Mouse (Mus musculus) kidney, embryonic 14.5 days (tissue): ENCODE results near the gene Crk. TPM values are rescaled to one million over a fixed set of nuclear protein-coding genes. Genes with fewer than 3 reads are reported as not detected.

ENCODE experiments used
- ATAC-seq: fragments of 200-750 bp; cut with Nextera tagmentation; 2 replicates; pipeline ENCODE4 v1.8.0; 2017; ENCODE audit warnings: moderate number of reproducible peaks, mild to moderate bottlenecking, moderate TSS enrichment, moderate library complexity; ENCODE audit not compliant: low FRiP score, low TSS enrichment
- H3K27ac ChIP-seq: fragments of 300-500 bp; sonication (generic); 2 replicates; pipeline ENCODE4 v1.5.1; 2014; ENCODE audit warnings: low read depth, mild to moderate bottlenecking, low read length, moderate library complexity, mixed read lengths
- H3K27me3 ChIP-seq: fragments of 300-500 bp; sonication (generic); 2 replicates; pipeline ENCODE4 v1.6.1; 2014; ENCODE audit warnings: mild to moderate bottlenecking, low read length; ENCODE audit not compliant: control insufficient read depth, insufficient read depth
- H3K36me3 ChIP-seq: fragments of 300-500 bp; sonication (generic); 2 replicates; pipeline ENCODE4 v1.6.1; 2014; ENCODE audit warnings: low read length, mixed read lengths; ENCODE audit not compliant: control insufficient read depth, insufficient read depth
- H3K4me1 ChIP-seq: fragments of 300-500 bp; sonication (generic); 2 replicates; pipeline ENCODE4 v1.6.1; 2014; ENCODE audit warnings: low read length, mixed read lengths; ENCODE audit not compliant: control insufficient read depth, insufficient read depth
- H3K4me2 ChIP-seq: fragments of 300-500 bp; sonication (generic); replicated peaks from 2 replicates; pipeline ENCODE4 v1.6.1; 2014; ENCODE audit warnings: low read depth, mild to moderate bottlenecking, low read length
- H3K4me3 ChIP-seq: fragments of 300-500 bp; sonication (generic); 2 replicates; pipeline ENCODE4 v1.5.1; 2014; ENCODE audit warnings: mild to moderate bottlenecking, low read length
- H3K9ac ChIP-seq: fragments of 300-500 bp; sonication (generic); 2 replicates; pipeline ENCODE4 v1.6.1; 2014; ENCODE audit warnings: low read depth, mild to moderate bottlenecking, low read length, moderate library complexity
- H3K9me3 ChIP-seq: fragments of 300-500 bp; sonication (generic); 2 replicates; pipeline ENCODE4 v1.6.1; 2016; ENCODE audit warnings: low read length; ENCODE audit not compliant: control insufficient read depth
- WGBS: fragments of 180-500 bp; shearing (Covaris S2); extraction: QIAGEN DNeasy Blood & Tissue Kit; methylation state at CpG from one replicate; pipeline ENCODE4 v1.1.7; 2014; 5-methylcytosine and 5-hydroxymethylcytosine counted together
- polyA plus RNA-seq: library from polyadenylated mRNA; unstranded; fragments of >200 nt; fragmentation: Nextera tagmentation; extraction: Ambion mirVana; gene quantifications from 2 replicates; pipeline ENCODE4 v1.2.1, GENCODE M21; 2014

Gene Crk
- polyA plus RNA-seq, 1 experiment from 2014 or later, result 119 TPM

- H3K9me3 ChIP-seq, result no peaks in the 10 kb centered on the region
- no peaks in the 10 kb centered on the region for H3K27me3 ChIP-seq
- no peaks in the 10 kb centered on the region for H3K4me1 ChIP-seq
- ATAC-seq, result no peak
- H3K9ac ChIP-seq, result no peak overlapping the region
- H3K4me3 ChIP-seq, result no peak overlapping the region
- peaks cover 41% of the 10 kb centered on the region for H3K36me3 ChIP-seq
- H3K4me2 ChIP-seq, result no peak overlapping the region
- WGBS, result 96% methylated on average over 5 of the region's 5 CpGs
- H3K27ac ChIP-seq, result no peak overlapping the region
Observed at GRCm38 (mm10) chr11:75673411-75673810, 5.6 kb upstream of the Crk start.

GRCm38 (mm10) chr11:75674875-75675274 lies 4.2 kb upstream of the Crk start:
- H3K4me2 ChIP-seq, result no peak overlapping the region
- peaks cover 27% of the 10 kb centered on the region for H3K36me3 ChIP-seq
- WGBS, result 84% methylated on average over 3 of the region's 3 CpGs
- H3K4me3 ChIP-seq, result no peak overlapping the region
- H3K9me3 ChIP-seq, result no peaks in the 10 kb centered on the region
- H3K9ac ChIP-seq, result no peak overlapping the region
- no peak for ATAC-seq
- no peaks in the 10 kb centered on the region for H3K27me3 ChIP-seq
- H3K4me1 ChIP-seq, result no peaks in the 10 kb centered on the region
- no peak overlapping the region for H3K27ac ChIP-seq

GRCm38 (mm10) chr11:75677881-75678746 lies 945 bp upstream of the Crk start:
- Histone ChIP-seq H3K27me3 (no peaks in the 10 kb centered on the region), H3K4me1 (peaks cover 4% of the 10 kb centered on the region; the same call in 1 of the 2 replicates), H3K9ac (peak overlapping the region; percentile 94; the same call in 1 of the 2 replicates), H3K27ac (no peak overlapping the region), H3K36me3 (peaks cover 8% of the 10 kb centered on the region; the same call in 1 of the 2 replicates), H3K4me3 (peak overlapping the region; percentile 100), H3K4me2 (peak overlapping the region; percentile 57), H3K9me3 (no peaks in the 10 kb centered on the region)
- ATAC-seq, result no peak; the same call in 1 of the 2 replicates
- 91% methylated on average over 3 of the region's 3 CpGs for WGBS

DNA sequence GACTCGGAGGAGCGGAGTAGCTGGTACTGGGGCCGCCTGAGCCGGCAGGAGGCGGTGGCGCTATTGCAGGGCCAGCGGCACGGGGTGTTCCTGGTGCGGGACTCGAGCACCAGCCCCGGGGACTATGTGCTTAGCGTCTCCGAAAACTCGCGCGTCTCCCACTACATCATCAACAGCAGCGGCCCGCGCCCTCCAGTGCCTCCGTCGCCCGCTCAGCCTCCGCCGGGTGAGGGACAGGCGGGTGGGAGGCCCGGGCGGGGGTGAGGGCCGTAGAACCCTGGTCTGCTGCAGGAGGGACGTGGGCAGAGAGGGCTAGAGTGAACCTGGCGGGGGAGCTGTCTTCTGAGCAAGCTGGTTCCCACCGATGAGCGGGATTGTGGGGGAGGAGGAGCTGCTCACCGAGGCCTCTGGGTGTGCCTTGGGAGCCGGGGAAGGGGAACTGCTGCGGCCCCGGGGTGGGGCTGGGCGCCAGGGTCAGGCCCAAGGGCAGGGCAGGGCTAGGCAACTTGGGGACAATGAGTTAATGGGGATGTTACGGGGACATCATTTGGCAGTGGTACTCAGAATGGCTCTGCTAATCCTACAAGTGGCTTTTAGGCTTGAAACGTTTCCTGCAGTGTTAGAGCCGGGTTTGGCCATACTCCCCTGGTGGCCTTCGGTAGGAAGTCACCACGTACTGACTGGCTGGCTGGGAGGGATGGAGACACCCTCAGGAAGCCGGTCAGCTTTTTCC lies 546 bp downstream of the Crk start:
- no peaks in the 10 kb centered on the region for H3K27me3 ChIP-seq
- H3K36me3 ChIP-seq, result peaks cover 9% of the 10 kb centered on the region; the same call in 1 of the 2 replicates
- peak overlapping the region; percentile 94 for H3K9ac ChIP-seq
- peak overlapping the region; percentile 79 for H3K4me2 ChIP-seq
- peak overlapping the region; percentile 100 for H3K4me3 ChIP-seq
- peak; percentile 79 for ATAC-seq
- no peaks in the 10 kb centered on the region for H3K9me3 ChIP-seq
- under 1% methylated on average over 43 of the region's 43 CpGs for WGBS
- peak overlapping the region; percentile 95 for H3K27ac ChIP-seq
- H3K4me1 ChIP-seq, result peaks cover 5% of the 10 kb centered on the region; the same call in 1 of the 2 replicates

DNA sequence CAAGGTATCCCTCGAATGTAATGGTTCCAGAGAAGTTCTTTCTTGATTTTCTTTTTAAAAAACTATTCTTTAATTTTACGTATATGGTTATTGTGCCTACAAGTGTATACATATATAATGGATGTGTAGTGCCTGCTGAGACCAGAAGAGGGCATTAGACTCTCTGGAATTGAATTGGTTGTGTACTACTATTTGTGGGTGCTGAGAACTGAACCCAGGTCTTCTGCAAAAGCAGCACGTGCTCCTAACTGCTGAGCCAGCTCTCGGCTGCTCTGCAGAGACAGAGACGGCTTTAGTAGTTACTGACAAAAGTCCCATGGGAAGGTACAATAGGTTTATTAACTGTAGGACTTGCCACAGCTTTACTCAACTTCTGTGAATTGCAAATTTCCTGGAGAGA lies 5.4 kb downstream of the Crk start:
- H3K36me3 ChIP-seq, result peaks cover 18% of the 10 kb centered on the region; the same call in 1 of the 2 replicates
- H3K9me3 ChIP-seq, result no peaks in the 10 kb centered on the region
- H3K27me3 ChIP-seq, result no peaks in the 10 kb centered on the region
- H3K9ac ChIP-seq, result no peak overlapping the region
- no peak overlapping the region for H3K4me2 ChIP-seq
- WGBS, result 86% methylated on average over 5 of the region's 5 CpGs
- H3K4me1 ChIP-seq, result peaks cover 11% of the 10 kb centered on the region; the same call in 1 of the 2 replicates
- no peak overlapping the region for H3K27ac ChIP-seq
- no peak for ATAC-seq
- no peak overlapping the region for H3K4me3 ChIP-seq

- Histone ChIP-seq H3K4me3 (no peak overlapping the region), H3K4me2 (no peak overlapping the region), H3K9ac (no peak overlapping the region), H3K9me3 (no peaks in the 10 kb centered on the region), H3K27ac (no peak overlapping the region), H3K36me3 (peaks cover 18% of the 10 kb centered on the region; the same call in 1 of the 2 replicates), H3K4me1 (peaks cover 11% of the 10 kb centered on the region; the same call in 1 of the 2 replicates), H3K27me3 (no peaks in the 10 kb centered on the region)
- no peak for ATAC-seq
- 73% methylated on average over 2 of the region's 2 CpGs for WGBS
Observed at GRCm38 (mm10) chr11:75684956-75685355, 5.9 kb downstream of the Crk start.

GRCm38 (mm10) chr11:75687343-75687993 lies 8.4 kb downstream of the Crk start:
- H3K27me3 ChIP-seq, result no peaks in the 10 kb centered on the region
- WGBS, result 67% methylated on average over 2 of the region's 2 CpGs
- H3K4me2 ChIP-seq, result no peak overlapping the region
- H3K4me1 ChIP-seq, result peaks cover 7% of the 10 kb centered on the region; the same call in 1 of the 2 replicates
- H3K4me3 ChIP-seq, result no peak overlapping the region
- no peaks in the 10 kb centered on the region for H3K9me3 ChIP-seq
- peaks cover 28% of the 10 kb centered on the region for H3K36me3 ChIP-seq
- H3K27ac ChIP-seq, result no peak overlapping the region
- ATAC-seq, result 0 out of 2 replicates have a peak, but pooled peaks have one; percentile 20
- no peak overlapping the region for H3K9ac ChIP-seq

DNA sequence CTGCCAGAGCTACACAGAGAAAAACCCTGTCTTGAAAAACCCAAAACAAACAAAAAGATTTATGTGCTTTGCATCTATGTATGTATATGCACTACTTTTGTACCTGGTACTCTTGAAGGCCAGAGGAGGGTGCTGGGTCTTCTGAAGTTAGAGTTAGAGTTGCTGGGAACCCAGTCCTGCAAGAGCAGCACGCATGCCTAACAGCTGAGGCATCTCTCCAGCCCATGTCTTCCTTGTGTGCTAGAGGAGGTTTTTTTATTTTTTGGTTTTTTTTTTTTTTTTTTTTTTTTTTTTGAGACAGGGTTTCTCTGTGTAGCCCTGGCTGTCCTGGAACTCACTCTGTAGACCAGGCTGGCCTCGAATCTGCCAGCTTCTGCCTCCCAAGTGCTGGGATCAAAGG lies 9.1 kb downstream of the Crk start:
- Histone ChIP-seq H3K4me2 (no peak overlapping the region), H3K9ac (no peak overlapping the region), H3K4me3 (no peak overlapping the region), H3K27me3 (no peaks in the 10 kb centered on the region), H3K27ac (no peak overlapping the region), H3K36me3 (peaks cover 28% of the 10 kb centered on the region), H3K9me3 (no peaks in the 10 kb centered on the region), H3K4me1 (peaks cover 7% of the 10 kb centered on the region; the same call in 1 of the 2 replicates)
- 75% methylated on average over 2 of the region's 2 CpGs for WGBS
- no peak for ATAC-seq
